8 mouse cellular contexts compared by ENCODE assay signal in the genomic region with DNA sequence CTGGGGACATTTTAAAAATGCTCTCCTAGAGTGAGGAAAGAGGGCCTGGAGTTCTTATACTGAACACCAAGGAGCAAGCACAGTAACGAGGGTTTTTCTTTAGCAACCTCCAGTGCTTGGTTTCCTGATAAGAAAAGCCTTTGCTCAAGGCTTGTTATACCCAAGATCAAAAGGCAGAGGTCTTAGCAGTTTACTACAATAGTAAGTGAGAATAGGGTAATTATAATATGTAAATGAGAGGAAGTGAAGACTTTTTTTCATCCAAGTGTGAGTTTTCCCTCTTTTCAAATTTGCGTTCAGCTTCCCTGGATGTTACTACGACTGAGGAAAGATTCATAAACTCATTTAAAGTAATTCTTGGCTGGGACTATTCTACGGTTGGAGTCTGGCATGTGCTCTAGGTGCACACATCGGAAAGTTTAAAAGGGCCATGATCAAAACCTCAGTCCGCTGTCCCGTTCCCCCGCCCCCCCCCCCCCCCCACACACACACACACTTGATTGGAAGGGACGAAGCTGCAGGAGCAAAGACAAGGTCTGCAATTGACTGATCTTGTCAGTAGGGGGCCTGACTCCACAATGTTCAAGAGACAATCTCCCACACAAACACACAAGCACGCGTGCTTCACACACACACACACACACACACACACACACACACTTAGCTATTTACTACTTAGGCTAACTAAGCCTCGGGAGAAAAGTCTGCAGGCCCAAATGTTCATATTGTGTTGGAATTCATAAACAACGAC. TPM values are rescaled to one million over a fixed set of nuclear protein-coding genes. Genes with fewer than 3 reads are reported as not detected.
DNase-seq lines count a peak whose midpoint lies in the region; ATAC-seq and TF ChIP-seq lines count a peak whose summit lies in the region.

No protein-coding gene starts in this region.

- H3K9ac ChIP-seq in hindbrain, postnatal 0 days (replicated peaks; ENCODE audit: low read length) = 0 out of 2 replicates have a peak overlapping the region, but pooled peaks have one; percentile 25

- WGBS in hindbrain, postnatal 0 days = 3% methylated on average over 13 of the region's 13 CpGs
- WGBS in macrophage (ENCODE audit: missing documents) = 5% methylated on average over 8 of the region's 13 CpGs

- DNase-seq in 3T3-L1 (ENCODE audit: low read depth, low spot score) = peak; percentile 93
- peak; percentile 60 for DNase-seq in T-cell, adult 2 months (ENCODE audit: low spot score)
- peak; percentile 72 to 76 for DNase-seq in cerebellum, postnatal 36 days
- DNase-seq in gastrocnemius, adult 8-10 months (ENCODE audit: low spot score in 2 of 2) = peak; percentile 49 to 64
- DNase-seq in hindbrain, postnatal 0 days (ENCODE audit: low spot score) = peak; percentile 78
- peak; percentile 53 to 72 for DNase-seq in left cerebral cortex, postnatal 10 days (ENCODE audit: extremely low spot score in 1 of 2, low spot score in 2 of 2)
- DNase-seq in skeletal muscle tissue, adult 2 months (ENCODE audit: low read depth, low spot score) = peak; percentile 85

- H3K4me2 ChIP-seq in hindbrain, postnatal 0 days (ENCODE audit: low read depth, low read length) = peak overlapping the region; percentile 99

- peak; percentile 44; the same call in 1 of the 2 replicates for ATAC-seq in hindbrain, postnatal 0 days

- H3K4me3 ChIP-seq in hindbrain, postnatal 0 days (ENCODE audit: low read length) = peak overlapping the region; percentile 73
- H3K4me3 ChIP-seq in macrophage (ENCODE audit: inconsistent target) = peak overlapping the region; percentile 54

- peaks cover 3% of the 10 kb centered on the region; the same call in 1 of the 2 replicates for H3K79me2 ChIP-seq in macrophage (ENCODE audit: inconsistent target)

- no peaks in the 10 kb centered on the region for H3K36me3 ChIP-seq in hindbrain, postnatal 0 days (ENCODE audit: insufficient read depth, low read length)
- H3K36me3 ChIP-seq in macrophage (ENCODE audit: inconsistent target) = no peaks in the 10 kb centered on the region

- H3K9me3 ChIP-seq in hindbrain, postnatal 0 days (ENCODE audit: low read length) = no peaks in the 10 kb centered on the region

- no peaks in the 10 kb centered on the region; the same call in 1 of the 2 replicates for H3K4me1 ChIP-seq in hindbrain, postnatal 0 days (ENCODE audit: insufficient read depth, low read length)

- intact Hi-C loops in left cerebral cortex, postnatal 10 days (cut with DNase I) = loop anchor here (5.0 to 10.0 kb wide), 5 partner anchors 65 to 1000 kb away; no protein-coding TSS in a partner anchor

- TF ChIP-seq CTCF in hindbrain, postnatal 0 days (IDR thresholded peaks at IDR 0.05; ENCODE audit: low read depth) = peak; percentile 67

- H3K27me3 ChIP-seq in hindbrain, postnatal 0 days (ENCODE audit: insufficient read depth, low read length) = peaks cover 23% of the 10 kb centered on the region

- no peak overlapping the region for H3K27ac ChIP-seq in hindbrain, postnatal 0 days
- peak overlapping the region; percentile 46 for H3K27ac ChIP-seq in macrophage

RNA-seq across cellular contexts. Expression of gene Nr4a2, which starts 6.4 kb away (rescaled TPM):
- under 1 TPM; 0.49 to 0.89 (median 0.77) TPM for total RNA-seq in gastrocnemius, adult 8-10 months (2022)
- 8.5 and 8.7 TPM in 2 replicates for total RNA-seq in hindbrain, postnatal 0 days (2014; rRNA removed)
- 8.6 and 11.2 TPM in 2 replicates for polyA plus RNA-seq in hindbrain, postnatal 0 days (2015; fragmentation: Nextera tagmentation; extraction: Ambion mirVana)
- total RNA-seq in left cerebral cortex, postnatal 10 days (2021) = 10 to 100 TPM; 52.8 to 75.5 TPM
- 10 to 100 TPM in 3 of 26 experiments, 1 to 10 TPM in 20, under 1 TPM in 2, not detected in 1; 0.59 to 29.7 (median 2.7) TPM for total RNA-seq in macrophage (2018; cell fraction: chromatin; rRNA removed)
- total RNA-seq in macrophage (2018; cell fraction: cytosol; rRNA removed) = 1 to 10 TPM in 25 of 26 experiments, under 1 TPM in 1; 0.65 to 6.3 (median 1.8) TPM
- 10 to 100 TPM in 3 of 26 experiments, 1 to 10 TPM in 21, under 1 TPM in 2; 0.51 to 16.7 (median 2.6) TPM for total RNA-seq in macrophage (2018; cell fraction: nucleus; rRNA removed)
- polyA plus RNA-seq in macrophage (2018) = 0.45 to 1.7 TPM (median 1.7 TPM) in 3 replicates
